Mouse (Mus musculus) spleen, postnatal 10 days (tissue): Measurements from ENCODE around the gene Ahnak.
A peak's percentile ranks its signal among the peaks of the same experiment; 100 is the strongest.
"Not testable (repeated sequence)": the region's sequence is repeated elsewhere in the genome, so short reads cannot be mapped to it uniquely, and the experiment has no call there.

ENCODE experiments used
- DNase-seq, 2 experiments: peaks; one replicate each; pipeline ENCODE4 v3.0.0; 2021 to 2022; ENCODE audit warnings: low spot score in 2 of 2

Ahnak gene

DNA sequence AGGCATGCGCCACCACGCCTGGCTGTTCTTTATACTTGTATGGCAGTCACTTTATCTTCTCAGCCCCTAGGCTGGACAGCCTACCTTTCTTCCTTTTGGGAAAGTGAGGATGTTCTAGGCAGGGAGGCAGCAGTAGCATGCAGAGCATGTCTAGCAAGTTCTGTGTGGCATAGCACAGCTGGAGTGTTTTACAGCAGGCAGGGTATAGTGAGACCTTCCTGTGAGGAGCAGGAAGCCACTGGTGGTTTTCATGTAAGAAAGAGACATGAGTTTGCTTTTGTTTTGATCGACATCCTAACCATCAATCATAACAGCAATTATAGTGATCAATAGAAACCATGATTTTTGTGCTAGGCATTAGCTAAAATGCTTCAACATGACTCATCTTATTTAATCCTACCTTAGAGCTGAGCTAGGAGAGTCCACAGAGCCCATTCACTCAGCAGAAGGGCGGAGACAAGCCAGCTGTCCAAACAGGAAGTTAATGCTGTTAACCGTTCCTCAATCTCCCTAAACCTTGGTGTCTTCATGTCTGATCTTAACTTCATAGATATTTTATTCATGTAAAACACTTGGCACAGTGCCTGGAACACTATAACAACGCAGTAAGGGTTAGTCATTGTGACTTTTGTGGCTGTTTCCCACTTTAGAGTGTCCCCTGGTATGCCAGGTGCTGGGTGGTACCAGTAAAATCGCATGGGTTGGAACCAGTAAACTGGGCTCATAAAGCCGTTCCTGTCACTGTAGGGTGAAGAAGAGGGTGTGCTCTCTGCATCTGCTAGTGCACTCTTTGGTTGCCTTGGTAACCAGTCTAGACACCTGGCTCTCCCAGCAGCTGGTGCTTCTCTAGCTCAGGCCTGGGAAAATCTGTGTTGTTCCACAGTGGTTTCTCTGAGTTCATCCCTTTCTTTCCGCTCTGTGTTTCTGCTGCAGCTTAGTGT is 76.8 kb downstream of the Ahnak start:
- no peak for DNase-seq

DNA sequence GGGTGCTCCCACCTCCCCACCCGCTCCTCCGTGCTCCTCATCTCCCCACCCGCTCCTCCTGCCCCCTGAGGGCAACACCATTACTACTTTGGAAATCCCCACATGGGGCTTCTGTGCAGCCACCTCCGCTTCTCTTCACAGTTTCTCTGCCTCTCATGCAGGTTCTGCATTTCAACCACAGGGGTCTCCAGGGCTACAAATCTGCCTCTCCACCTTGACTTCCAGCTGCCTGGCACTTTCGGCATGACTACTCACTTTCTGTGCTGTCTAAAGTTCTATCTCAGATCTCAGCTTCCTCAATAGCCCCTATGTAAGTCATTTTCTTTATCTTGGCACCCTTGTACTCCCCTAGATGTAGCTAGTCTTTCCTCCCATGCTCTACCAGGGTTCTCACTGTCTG is 78.2 kb downstream of the Ahnak start:
- DNase-seq, result peak in 1 of 2 experiments; percentile 47

DNA sequence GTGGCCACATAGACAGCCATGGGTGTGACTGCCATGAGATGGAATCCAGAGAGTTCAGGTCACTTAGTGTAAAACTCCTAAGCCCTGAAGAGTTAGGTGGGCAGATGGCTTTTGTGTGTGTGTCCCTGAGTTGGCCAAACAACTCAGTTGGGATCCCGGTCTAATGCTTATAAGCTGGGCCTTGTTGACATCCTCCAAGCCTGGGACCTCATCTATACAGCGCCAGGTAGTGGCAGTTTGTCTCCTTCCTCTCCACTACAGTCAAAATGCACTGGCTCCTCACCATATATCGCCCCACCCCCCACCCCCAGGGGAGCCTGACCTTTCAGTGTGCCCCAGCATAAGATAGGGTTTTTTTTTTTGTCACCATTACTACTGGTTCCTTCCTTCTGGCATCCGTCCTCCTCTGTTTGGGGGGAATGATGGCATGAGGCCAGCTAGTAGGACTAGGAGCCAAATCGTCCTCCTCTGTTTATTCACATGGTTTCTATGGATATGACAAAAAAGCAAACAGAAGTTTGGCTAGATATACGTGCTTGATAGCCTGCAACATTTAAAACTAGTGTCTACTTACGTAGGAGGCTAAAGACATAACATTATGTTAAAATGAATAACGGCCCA is 80.7 kb downstream of the Ahnak start:
- no peak for DNase-seq

DNA sequence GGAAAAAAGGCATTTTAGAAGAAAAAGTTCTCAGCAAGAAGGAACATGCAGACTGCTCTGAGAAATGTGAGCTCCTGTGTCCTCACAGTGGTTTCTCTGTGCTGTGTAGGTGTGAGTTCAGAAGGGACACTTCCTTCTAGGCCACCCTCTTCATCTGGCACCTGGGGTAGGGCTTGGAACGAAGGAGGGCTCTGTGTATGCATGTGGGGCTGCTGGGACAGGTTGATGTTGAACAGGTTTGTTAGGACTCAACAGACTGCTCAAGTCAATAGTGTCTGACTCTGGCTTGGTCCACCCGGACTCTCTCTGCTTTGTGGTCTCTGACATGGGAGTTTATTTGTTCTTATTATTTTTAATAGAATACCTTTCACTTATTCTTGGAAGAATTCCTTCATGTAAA is 81.2 kb downstream of the Ahnak start:
- DNase-seq, result no peak

DNA sequence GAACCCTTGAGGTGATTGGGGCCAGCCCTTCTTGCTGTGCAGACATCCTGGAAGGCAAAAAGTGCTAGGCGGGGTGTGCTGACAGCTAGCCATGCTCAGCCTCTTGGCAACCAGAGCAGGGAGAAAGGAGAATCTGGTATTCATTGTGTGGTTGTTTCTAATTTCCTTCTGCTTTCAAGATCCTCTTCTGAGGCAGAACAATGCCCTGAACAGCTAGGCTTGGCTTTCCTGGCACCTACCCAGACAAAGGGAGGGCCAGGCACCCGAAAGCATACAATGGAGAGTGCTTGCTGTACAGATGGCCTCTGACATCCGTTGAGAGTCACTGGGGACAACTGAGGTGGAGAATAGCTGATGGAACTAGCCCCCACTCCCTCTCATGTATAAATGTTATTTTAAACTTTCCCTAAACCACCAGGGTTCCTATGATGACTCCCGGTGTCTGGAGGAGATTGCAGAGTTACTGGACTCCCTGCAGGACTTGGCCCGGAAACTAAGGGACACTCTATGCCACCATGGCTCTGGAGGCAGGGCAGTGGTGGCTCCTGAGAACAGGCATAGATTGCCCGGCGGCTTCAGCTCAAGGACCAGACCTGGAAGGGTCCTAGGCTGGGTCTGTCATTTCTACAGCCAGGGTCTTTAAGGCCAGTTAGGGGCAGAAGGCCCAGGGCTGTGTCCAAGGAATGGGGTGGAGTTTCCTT is 82.5 kb downstream of the Ahnak start:
- DNase-seq, result peak in 1 of 2 experiments; percentile 48

DNA sequence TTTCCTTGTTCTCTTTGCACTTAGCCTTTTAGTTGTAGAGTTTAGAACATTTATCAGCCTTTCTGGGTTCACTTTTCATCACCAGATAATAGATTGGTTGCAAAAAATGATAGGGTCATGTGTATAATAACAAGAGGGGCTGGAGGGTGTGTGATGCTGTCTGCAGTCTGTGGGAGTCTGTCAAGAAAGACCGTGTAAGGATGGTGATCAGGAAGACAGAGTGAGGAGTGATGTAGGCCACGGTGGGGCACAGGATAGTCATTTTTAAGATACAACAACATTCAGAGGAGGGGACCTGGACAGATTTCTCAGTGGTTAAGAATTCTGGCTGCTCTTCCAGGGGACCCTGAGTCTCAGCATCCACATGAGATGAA is 83.1 kb downstream of the Ahnak start:
- no peak for DNase-seq

DNA sequence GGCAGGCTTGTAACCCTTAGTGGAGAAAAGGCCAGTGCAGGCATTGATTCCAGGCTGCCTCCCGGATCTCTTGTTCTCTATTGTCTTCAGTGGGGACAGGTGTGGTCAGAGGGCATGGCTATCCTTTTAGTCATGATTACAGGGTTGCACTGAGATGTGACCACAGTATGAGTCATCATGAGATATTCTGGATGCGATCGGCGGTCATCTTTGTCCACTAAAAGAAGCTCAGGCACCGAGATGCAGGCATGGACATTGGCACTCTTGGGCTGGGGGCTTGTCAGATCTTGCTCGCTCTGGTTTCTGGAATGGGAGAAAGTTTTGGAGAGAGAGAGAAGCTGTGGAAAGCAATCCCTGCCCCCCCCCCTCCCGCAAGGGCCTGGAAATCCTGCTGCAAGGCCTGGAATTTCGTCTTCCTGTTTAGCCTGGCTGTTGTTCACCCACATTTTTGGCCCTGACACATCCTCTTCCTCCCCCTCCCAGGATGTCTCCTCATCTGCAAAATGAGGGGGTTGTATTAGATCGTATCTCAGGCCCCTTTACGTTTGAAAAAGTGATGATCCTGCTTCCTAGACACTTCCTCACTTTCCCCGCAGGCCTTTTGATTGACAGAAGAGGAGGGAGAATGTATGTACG is 84.8 kb downstream of the Ahnak start:
- no peak for DNase-seq

DNA sequence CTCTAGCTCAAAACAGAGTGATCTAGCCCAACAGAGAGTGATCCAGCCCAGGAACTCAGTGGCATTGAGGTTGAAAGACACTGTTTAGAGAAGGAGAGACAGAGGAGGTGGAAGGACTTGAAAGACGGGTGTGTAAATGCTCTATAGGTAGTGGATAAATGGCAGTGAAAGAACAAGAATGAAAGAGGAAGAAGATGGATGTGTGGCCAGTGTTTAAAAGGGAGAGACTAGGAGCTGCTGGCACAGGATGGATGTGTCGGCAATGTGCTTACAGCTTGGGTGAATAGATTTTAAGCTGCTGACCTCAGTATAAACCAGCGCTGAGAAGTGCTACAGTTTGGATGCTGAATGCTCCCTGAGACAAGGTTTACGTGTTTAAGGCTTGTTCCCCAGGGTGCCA is 85.3 kb downstream of the Ahnak start:
- no peak for DNase-seq

DNA sequence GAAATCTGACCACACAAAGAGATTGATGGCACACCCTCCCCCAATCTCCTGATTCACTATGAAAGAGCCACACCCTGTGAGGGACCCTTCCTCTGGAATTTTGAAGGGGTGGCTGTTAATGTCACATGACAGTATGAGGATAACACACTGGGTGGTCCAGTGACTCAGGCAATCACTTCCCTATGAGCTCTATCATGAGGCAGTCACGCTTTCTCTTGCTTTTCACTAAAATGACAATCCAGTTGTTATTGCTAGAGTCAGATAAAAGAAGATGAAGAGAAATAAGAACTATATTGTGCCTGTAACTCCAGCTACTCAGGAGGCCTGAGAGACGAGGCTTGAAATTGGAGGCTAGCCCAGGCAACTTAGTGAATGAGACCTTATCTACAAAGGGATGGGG is 86.5 kb downstream of the Ahnak start:
- no peak for DNase-seq

DNA sequence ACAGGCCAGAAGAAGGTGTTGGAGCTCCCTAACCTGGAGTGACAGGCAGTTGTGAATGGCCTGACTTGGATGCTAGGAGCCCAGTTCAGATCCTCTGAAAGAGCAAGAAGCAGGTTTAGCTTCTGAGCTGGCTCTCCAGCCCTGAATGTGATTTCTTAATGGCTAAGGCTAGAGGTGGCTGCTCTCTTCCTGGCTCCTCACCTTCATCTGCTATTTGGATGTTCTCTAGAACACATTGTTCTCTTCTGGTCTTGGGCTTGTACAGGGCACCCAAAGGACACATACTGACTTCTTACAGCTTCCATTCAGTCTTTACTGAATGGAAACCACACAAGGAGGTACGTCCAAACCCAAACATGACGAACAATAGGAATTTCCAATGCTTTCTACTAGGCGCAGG is 87.0 kb downstream of the Ahnak start:
- no peak for DNase-seq

DNA sequence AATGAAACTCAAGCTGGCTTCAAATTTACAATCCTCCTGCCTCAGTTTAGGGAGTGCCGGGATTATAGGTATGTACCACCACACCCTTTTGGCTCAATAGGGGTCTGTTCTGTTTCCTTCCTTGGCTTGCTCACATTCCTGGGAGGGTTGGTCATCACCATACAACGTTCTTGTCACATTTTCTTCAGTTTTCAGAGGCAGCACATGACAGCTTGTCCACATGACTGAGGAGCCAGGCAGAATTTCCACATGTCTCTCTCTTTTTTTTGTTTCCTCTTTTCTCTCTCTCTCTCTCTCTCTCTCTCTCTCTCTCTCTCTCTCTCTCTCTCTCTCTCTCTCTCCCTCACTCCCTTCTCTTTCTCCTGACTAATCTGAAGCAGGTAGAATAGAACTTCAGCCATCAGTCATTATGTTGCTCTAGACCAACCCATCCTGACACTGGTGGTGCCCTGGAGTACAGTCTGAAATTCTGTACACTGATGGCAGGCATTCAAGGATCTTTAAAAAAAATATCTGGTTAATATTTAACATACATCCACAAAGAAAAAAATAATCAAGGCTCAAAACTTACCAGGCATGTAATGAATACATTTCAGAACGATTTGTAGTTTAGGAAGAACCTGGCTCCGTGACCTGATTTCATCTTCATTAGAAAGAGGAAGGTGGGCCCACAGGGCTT is 88.0 kb downstream of the Ahnak start:
- no peak for DNase-seq

DNA sequence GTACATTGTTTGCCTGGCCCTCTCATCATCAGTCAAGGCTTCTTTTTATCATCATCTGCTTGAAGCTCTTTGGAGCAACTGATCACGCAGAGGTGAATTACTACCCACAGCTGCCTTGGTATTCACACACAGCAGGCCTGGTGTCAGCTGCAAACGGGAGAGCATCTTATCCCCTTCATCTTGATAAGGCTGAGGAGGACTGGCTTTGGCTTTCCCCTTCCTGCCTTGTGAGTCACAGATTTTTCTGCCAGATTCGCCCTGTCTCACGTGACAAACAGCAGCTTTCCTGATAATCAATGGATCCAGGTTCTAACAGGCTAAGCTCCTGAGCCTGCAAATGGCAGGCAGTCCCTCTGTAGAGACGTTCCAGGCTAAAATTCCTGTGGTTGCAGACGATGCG is 90.8 kb downstream of the Ahnak start:
- DNase-seq, result no peak

DNA sequence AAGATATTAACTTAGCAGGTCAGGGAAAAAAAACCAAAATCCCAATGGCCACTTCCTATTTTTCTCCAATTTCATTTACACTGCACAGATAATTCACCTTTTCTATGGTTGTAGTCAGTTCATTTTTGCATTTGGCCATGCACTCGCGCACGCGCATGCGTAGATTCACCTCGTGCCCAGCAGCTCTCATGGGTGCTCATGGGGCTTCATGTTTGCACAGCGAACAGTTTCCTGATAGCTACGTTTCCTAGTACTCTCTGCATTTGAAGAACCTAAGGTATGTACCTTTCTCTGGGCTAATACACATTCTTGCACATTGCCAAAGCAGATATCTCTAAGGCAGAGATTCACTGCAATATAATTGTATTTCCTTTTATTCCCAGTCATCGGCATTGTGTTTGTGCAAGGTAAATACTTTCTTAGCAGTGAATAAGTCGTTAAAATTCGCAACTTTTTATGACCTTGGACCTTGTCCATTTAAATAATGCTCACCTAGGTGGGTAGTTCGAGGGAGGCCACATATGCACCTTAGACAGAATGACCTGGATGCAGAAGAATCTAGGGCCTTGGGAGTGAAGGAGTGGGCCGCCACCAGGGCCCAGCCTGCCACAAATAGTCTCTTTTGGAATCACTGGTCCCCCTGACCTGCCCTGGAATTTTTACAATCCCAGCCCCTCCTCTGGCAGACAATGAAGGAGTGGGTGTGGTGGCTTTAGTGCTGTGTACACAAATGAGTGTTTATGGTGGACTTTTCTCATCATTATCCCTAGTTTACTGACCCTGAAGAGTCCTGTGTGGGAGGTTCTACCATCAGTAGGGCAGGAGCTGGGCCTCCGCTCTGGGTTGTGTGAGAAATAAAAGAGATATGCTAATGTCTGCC is 92.5 kb downstream of the Ahnak start:
- DNase-seq, result no peak

DNA sequence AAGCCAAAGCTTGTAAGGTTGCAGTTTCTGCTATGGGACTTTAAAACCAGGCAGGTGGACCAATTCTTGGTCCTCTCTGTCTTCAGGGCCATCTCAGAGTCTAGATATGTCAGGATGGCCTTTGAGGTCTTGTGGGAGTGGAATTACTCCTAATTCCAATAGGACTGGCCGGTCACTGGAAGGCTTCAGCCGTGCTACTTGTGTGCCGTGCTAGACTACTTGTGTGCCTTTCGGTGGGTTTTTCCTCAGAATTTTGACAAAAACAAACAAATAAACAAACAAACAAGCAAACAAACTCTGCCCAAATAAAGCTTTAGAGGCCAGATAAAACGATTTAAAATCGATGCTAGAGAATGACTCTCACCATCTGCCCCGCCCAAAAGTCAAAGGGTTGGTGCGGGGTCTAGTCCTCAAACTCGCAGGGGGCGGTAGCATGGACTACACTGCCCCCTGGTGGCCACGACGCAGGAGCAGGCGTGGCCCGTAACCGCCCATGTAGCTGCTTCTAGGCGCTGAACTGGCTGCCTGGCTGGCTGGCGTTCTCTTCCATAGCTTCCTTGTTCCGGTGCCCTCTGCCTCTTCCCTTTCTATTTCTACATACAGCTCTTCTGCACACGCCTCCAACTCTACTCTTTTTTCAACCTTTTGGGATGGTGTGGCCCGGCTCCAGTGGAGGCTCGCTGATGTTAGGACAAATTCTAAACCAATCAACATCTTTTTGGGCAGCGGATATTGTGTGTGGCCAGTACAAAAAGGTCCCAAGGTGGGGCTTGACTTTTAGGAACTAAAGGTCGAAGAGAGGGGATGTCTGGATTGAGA is 93.3 kb downstream of the Ahnak start:
- DNase-seq, result peak; percentile 60 to 87

DNA sequence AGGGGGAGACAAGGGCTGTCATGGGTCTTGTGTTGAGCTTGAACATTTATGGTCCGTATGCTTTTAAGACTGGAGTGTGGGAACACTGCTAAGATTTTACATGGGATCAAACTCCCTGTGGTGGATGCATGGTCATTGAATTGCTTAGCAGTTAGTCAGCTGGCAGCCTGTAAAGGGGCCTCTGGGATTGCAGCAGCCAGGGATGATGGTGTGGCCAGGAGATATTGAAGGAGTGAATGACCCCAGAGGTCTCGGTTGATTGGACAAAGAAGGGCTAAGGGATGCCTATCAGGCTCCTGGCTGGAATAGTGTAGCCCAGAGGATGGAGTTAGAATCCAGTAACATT is 93.9 kb downstream of the Ahnak start:
- no peak for DNase-seq

DNA sequence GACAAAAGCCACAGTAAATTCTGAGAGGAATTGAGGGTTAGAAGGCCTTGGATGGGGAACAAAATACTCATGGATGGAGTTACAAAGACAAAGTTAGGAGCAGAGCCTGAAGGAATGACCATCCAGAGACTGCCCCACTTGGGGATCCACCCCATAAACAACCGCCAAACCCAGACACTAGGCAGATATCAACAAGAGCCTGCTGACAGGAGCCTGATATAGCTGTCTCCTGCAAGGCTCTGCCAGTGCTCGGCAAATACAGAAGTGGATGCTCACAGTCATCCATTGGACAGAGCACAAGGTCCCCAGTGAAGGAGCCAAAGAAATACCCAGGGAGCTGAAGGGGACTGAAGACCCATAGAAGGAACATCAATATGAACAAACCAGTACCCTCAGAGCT is 94.8 kb downstream of the Ahnak start:
- DNase-seq, result not testable (repeated sequence)

DNA sequence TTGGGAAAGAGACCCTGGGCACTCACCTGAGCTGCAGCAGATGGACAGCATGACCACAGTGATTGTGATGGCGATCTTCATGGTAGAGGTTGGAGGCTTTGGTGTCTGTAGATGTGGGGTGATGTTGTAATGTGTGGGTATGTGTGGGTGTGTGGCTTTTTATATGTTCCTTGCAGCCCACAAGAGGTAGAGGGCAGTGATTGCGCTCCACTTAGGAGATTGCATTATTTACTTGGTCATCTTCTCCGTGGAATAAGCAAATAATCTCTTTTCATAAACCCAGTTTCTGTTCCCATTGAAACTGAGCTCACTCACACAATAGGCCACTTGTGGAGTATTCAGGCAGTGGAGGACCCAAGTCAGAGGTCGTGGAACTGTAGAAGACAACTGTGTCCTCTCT is 98.7 kb downstream of the Ahnak start, which contains the start of gene Scgb1a1:
Scgb1a1 (minus strand) TSS at position 138 of the 400 bp plus-strand sequence.
- DNase-seq, result no peak

DNA sequence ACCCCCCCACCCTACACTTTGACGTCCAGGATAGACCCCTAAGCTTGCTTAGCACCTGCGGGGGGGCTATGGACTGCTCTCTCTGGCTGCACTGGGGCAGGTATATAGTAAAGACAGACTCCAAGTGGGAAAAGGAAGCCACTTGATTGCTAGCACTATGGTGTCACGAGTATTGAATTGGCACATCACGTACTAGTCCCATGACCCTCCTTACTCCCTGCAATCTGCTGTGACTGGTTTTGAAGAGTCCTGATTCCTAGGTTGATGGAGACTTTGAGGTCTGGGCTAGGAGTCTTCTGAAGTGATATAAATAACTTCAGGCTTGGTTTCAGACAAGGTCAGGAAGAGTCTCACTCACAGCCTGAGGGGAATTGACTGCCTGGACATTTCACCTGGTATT is 101.1 kb downstream of the Ahnak start:
- DNase-seq, result no peak

DNA sequence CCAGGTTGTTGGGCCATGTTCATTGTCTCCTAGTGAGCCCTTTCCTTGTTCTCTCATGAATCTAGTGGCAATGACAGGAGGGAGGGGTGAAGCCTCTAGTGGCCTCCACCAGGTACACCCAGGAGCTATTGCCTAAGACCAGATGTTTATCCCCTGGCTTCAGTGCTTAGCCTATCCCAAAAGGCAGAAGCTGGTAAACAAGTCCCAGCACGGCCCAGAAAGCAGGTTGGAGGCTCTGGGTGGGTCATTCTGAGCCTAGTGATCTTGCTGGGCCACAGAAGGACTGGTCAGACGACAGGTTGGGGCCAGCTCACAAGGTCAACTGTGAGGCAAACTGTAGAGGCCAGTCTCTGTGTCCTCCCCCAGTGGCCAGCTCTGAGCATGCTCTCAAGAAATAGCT is 101.6 kb downstream of the Ahnak start:
- no peak for DNase-seq

DNA sequence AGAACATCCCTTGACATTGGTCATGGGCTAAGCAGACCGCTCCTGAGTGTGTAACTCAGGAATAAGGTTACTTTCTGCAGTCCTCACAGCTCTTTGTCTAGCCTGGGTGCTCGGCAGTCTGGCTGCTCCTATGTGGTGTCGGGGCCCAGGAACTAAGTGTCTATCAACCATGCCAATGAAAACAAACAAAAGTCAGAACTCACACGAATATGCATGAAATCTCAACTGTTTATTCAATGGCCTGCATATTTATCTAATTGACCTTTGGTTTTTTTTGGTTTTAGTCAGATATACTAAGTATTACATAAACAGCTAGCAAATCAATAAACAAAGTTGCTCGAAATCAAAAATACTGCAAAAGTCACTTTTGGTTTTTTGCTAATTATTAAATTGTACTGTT is 106.0 kb downstream of the Ahnak start:
- DNase-seq, result no peak
